Mouse (Mus musculus) Muller cell, postnatal 12 days (primary cell): ENCODE data around the gene Scd1.
"Not testable (repeated sequence)": the region's sequence is repeated elsewhere in the genome, so short reads cannot be mapped to it uniquely, and the experiment has no call there.

Experiments used
- DNase-seq: peaks from one replicate; pipeline ENCODE4 v3.0.0-alpha.2; 2015; ENCODE audit errors: inconsistent ontology term

Gene Scd1

DNA sequence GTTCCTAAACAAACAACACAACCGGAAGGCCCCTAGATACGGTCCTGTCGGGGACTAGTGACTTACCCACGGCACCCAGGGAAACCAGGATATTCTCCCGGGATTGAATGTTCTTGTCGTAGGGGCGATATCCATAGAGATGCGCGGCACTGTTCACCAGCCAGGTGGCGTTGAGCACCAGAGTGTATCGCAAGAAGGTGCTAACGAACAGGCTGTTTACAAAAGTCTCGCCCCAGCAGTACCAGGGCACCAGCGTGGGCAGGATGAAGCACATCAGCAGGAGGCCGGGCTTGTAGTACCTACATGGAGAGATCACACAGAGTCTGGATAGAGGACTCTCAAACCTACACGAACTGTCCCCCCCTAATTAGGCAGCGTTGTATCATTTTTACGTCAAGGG, 7.6 kb downstream of the Scd1 start:
- no peak for DNase-seq

GRCm38 (mm10) chr19:44396742-44397141, 10.9 kb downstream of the Scd1 start:
- no peak for DNase-seq

DNA sequence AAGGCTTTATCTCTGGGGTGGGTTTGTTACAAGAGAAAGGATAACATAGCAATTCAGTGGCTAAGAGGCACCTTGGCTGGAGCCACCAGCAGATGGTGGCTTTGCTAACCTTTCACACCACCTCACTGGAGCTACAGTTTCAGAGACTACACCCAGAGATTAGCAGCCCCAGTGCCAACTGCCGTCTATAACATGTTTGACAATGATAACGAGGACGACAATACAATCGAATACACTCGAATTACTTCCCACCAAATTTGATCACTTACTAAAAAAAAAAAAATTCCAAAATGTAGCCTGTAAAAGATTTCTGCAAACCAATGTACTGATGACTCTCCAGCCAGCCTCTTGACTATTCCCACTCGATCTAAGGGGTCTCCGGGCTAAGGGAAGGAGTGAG, 12.7 kb downstream of the Scd1 start:
- no peak for DNase-seq

- no peak for DNase-seq
Observed at GRCm38 (mm10) chr19:44393962-44394422, 13.7 kb downstream of the Scd1 start.

DNA sequence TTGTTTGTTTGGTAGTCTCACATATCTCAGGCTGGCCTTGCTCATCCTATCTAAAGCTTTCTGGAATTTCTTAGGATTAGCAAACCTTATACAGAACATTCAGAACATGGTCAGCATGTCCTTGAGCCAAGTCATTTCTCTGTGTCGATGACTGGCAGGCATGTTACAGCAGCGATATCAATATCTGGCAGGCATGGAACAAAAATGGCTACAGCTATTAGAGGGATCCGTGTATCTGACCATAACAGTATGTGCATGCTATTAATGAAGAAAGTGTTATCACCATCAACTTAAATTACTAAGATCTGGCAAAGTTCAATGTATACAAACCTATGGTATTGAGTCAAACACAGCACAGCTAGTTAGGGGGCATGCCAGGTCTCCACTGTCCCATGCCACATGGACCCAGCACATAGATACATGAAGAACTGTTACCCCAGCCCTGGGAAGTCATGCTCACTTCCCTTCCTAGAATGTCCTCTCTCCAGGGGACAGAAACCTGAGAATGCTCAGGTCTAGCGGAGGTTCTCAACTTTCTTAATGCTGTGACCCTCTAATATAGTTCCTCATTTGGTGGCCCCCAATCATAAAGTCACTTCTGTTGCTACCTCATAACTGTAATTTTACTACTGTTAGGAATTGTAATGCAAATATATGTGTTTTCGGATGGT, 15.2 kb downstream of the Scd1 start:
- DNase-seq = no peak

DNA sequence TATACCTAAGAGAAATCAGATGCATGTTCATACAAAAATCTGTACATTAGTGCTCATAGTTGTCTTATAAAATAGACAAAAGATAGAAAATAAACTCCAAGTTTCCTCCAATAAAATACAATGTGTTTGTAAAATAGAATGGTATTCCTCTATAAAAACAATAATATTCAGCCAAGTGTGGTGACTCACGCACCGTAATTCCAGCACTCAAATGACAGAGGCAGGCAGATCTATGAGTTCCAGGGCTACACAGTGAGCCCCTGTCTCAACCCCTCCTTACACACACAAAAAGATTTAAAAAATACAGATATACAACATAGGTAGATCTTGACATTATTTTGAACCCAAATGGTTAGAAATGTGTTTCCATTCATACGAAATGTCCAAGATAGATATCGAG, 15.8 kb downstream of the Scd1 start:
- no peak for DNase-seq

GRCm38 (mm10) chr19:44389507-44389906, 18.2 kb downstream of the Scd1 start:
- DNase-seq = no peak

GRCm38 (mm10) chr19:44388475-44389428, 18.9 kb downstream of the Scd1 start:
- DNase-seq = peak; percentile 89

- DNase-seq = no peak
Observed at GRCm38 (mm10) chr19:44387746-44388474, 19.8 kb downstream of the Scd1 start.

GRCm38 (mm10) chr19:44387089-44387671, 20.5 kb downstream of the Scd1 start:
- DNase-seq = peak; percentile 17

DNA sequence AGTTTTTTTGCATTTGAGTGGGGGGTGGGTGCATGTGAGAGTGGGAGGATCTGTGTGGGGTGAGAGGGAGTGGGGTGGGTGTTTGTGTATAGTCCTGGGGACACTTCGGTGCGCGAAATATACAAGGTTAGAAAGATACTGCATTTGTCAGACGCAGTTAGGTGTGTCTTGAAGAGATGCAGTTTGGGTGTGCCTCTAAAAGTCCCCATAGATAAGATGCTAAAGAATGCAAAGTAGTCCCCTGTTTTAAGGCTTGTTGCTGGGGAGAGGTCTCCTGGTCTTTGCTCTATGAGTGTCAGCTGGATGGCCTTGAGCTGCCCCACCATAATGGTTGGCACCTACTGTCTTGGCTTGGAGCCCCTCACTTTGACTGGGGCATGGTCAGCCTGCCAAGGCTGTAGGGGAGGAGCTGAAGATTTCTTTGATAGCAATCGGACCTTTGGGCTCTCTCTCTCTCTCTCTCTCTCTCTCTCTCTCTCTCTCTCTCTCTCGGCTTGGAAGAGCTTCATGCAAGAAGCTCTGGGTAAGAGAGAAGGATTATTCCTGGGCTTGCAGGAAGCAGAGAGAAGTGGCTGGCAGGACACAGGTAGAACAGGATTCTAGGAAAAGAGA, 21.7 kb downstream of the Scd1 start:
- no peak for DNase-seq

DNA sequence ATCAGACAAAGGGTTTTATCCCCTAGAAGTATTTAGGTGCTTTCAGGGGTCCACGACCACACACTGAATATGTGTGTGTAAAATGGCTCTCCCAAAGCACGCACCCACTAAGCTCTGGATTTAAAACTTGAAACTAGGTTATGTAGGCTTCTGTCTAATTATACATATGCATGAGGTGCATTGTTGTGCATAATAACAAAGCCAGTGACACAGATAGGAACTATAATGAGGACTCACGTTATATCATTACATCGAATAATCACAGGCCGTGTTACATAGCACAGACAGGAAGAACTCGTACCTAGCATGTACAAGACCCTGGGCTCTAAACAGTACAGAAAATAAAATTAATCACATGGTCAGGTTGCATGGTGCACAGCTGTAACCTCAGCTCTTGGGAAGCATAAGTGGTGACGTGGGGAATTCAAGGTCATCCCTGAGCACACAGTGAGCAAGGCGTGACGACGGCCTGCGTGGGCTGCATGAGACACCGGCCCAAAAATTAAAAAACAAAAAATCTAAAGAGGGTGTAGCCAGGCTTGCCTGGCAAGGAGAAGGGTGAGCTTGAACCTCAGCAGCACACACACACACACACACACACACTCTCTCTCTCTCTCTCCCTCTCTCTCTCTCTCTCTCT, 24.9 kb downstream of the Scd1 start:
- no peak for DNase-seq

- DNase-seq = no peak
Observed at GRCm38 (mm10) chr19:44380065-44380464, 27.6 kb downstream of the Scd1 start.

DNA sequence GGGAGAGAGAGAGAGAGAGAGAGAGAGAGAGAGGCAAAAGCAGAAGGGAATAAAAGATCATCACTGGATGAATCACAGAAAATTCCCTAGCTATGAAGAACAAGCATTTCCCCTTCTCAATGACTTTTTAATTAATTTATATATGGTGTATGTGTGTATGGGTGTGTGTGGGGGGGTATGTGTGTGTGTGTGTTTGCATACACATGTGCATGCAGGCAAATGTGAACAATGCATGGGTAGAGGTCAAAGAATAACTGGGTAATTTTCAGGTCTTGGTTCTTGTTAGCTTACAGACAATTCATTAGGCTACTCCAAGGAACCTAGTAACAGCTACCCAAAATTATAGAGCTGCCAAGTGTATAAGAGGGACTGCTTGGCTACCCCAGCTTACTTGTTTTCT, 28.6 kb downstream of the Scd1 start:
- DNase-seq = no peak

DNA sequence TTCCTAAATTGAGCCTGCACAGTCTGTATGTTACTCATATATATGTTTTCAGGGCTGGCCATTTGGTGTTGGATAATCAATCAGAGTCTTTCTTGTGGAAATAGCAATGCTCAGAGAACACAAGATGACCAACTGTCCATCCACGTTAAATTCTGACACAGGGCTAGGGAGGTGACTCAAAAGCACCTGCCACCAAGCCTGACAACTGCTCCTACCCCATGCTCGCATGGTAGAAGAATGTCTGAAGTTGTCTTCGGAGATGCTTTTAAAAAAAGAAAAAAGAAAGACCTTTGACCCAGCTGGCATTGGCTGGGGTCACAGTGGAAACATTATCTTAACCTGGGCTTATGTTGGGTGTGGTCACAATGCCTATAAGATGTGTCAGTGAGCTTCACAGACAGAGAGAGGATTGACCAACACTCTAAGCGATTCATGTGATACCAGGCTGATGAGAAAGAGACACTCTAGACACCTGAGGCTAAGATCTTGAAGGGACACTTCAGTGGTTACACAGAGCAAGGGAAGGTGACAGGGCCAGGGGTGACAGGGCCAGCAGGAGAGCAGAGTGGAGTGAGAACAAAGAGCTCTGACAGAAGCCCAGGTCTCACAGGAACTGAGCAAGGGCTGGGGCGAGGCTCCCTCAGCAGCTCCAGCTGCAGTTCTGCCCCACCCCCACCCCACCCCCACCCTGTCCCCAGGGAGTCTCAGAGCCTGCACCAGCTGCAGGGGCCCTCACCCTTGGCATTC, 29.9 kb downstream of the Scd1 start:
- no peak for DNase-seq

- DNase-seq = no peak
Observed at GRCm38 (mm10) chr19:44376511-44376951, 31.1 kb downstream of the Scd1 start.

- DNase-seq = peak; percentile 42
Observed at GRCm38 (mm10) chr19:44372969-44373368, 34.7 kb downstream of the Scd1 start.

- DNase-seq = no peak
Observed at GRCm38 (mm10) chr19:44370231-44370630, 37.4 kb downstream of the Scd1 start.

GRCm38 (mm10) chr19:44369371-44369770, 38.3 kb downstream of the Scd1 start:
- no peak for DNase-seq

GRCm38 (mm10) chr19:44367076-44367475, 40.6 kb downstream of the Scd1 start:
- DNase-seq = not testable (repeated sequence)
